Mouse (Mus musculus) olfactory bulb, adult 2 months (tissue): ENCODE measurements around the gene Rgs3. TPM values are rescaled to one million over a fixed set of nuclear protein-coding genes. Genes with fewer than 3 reads are reported as not detected.

ENCODE experiments used
- H3K27ac ChIP-seq: fragments of 200-500 bp; 2 replicates; pipeline ENCODE4 v1.5.1; 2012; ENCODE audit warnings: low read depth, low read length; ENCODE audit not compliant: insufficient read depth
- H3K4me1 ChIP-seq: fragments of 200-500 bp; 2 replicates; pipeline ENCODE4 v1.6.1; 2012; ENCODE audit warnings: low read length; ENCODE audit not compliant: control insufficient read depth, insufficient read depth
- H3K4me3 ChIP-seq: fragments of 200-500 bp; 2 replicates; pipeline ENCODE4 v1.5.1; 2012; ENCODE audit warnings: mild to moderate bottlenecking, low read depth, low read length, moderate library complexity; ENCODE audit not compliant: insufficient read depth
- CTCF ChIP-seq: fragments of 200-500 bp; IDR thresholded peaks from 2 replicates; pipeline ENCODE4 v1.5.1; 2012; ENCODE audit warnings: low read depth, mild to moderate bottlenecking, low read length, moderate library complexity; ENCODE audit not compliant: insufficient read depth
- POLR2A ChIP-seq: fragments of 200-500 bp; IDR thresholded peaks from 2 replicates; pipeline ENCODE4 v1.6.1; 2012; ENCODE audit warnings: mild to moderate bottlenecking, low read depth, low read length, moderate library complexity; ENCODE audit not compliant: insufficient read depth
- whole genome bisulfite sequencing: fragments of 180-500 bp; shearing (Covaris S2); methylation state at CpG from one replicate; pipeline ENCODE4 v1.1.7; 2018; 5-methylcytosine and 5-hydroxymethylcytosine counted together
- polyA plus RNA-seq: library from polyadenylated mRNA; stranded (reverse); fragments of >200 nt; gene quantifications from 2 replicates; pipeline ENCODE4 v1.2.4, GENCODE M21; 2012; ENCODE audit warnings: low replicate concordance; ENCODE audit not compliant: missing spikeins, insufficient read depth, insufficient read length

Rgs3 gene
- polyA plus RNA-seq, 1 experiment, result not detected

DNA sequence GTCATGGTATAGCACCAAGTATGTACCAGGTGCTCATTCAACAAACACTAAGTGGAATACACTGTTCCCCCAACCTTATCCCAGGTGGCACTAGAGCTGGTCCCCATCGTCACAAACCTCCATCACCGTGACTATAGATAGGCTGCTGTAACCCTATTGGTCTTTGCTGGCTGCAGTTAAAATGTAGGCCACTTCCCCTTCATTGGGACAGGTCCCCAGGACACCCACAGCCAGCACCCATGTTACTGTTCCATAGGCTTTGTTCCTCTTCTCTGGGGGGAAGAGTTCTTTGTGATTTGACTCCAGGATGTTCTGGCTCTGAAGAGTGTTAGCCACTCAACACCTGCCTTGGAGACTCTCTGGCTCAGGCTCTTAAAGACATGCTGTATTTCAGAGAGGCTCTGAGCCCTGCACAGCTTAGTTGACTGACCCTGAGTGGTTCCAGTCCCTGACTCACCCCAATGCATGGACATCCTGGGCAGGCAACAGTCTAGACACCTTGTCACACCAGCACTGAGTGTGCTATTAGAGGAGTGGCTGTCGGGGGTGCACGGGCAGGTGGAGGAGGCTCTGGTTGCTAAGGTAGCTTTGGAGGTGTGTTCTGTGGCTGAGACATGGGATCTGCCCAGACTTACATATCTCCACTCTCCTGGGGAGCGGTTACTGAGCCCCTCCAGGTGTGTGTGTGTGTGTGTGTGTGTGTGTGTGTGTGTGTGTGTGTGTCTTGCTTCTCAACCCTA, 94.4 kb downstream of the Rgs3 start:
- Histone ChIP-seq H3K4me3 (no peak overlapping the region), H3K4me1 (peaks cover 10% of the 10 kb centered on the region), H3K27ac (no peak overlapping the region)
- no peak for TF ChIP-seq POLR2A
- TF ChIP-seq CTCF, result no peak
- 94% methylated on average over 5 of the region's 5 CpGs for WGBS

DNA sequence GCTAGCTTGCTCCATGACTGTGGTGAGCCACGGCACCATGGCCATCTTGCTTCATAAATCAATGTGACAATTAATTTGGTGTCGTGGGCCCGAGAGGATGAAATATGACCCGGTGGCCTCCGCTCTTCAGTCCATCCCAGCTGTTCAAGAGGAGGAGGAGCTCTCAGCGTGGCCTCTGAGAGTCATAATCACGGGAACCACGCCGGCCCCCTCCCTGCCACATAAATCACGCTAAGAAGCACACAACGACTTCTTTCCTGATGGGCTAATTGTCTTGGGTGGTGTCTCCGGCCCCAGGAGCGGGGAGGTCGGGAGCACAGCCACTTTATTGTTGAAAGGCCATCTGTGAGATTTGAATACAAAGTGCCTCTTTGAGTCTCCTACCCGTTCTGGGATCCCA, 99.6 kb downstream of the Rgs3 start:
- 69% methylated on average over 15 of the region's 15 CpGs for WGBS

DNA sequence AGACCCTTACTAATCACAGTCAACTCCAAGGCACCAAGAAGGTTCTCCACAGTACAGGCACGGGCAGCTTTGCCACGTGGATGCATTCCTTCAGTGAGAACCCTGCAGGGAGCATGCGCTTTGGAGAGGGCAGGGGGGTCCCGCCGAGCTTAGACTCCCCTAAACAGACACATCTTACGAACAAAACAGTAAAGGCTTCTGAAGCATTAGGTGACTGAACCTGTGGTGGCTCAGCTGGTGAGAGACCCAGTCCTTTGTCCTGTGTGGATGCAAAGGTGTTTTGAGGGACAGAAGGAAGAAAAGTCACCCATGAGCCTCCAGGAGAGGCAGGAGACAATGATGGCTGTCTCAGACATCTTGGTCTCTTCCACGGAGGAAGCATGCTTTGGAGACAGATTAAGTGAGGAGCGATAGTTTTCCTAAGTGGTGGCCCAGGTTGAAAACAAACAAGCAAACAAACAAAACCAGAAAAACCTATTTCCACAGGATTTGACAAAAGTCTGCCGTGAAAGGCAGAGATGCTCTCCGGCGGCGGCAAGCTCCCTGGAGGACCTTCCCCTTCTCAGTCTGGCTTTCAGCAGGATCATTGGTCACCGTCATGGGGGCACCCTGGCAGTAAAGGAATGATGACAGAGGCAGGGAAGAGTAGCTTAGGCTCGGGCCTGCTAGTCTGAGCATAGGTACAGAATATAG, 100.4 kb downstream of the Rgs3 start:
- H3K4me1 ChIP-seq, result peaks cover 23% of the 10 kb centered on the region
- TF ChIP-seq POLR2A, result no peak
- TF ChIP-seq CTCF, result no peak
- WGBS, result 74% methylated on average over 14 of the region's 14 CpGs
- H3K27ac ChIP-seq, result no peak overlapping the region
- no peak overlapping the region for H3K4me3 ChIP-seq

More for the DNA sequence above, 99.6 kb downstream of the Rgs3 start:
- H3K4me1 ChIP-seq, result peaks cover 23% of the 10 kb centered on the region
- no peak for TF ChIP-seq CTCF
- TF ChIP-seq POLR2A, result no peak
- no peak overlapping the region for H3K4me3 ChIP-seq
- H3K27ac ChIP-seq, result no peak overlapping the region

DNA sequence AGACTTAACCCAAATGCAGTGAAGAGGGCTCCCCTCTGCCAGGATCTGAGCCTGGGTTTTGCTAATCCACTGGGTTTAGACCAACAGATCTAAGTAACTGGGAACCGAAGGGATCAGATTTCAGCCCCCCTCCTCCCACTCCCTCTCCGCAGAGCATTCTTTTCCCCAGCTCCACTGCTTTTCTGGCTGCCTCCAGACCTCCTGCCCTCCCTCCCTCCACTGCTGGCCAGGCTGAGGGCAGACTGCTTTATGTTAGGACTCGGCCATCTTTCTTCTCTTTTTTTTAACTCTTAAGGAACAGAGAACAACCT, 100.9 kb downstream of the Rgs3 start:
- Histone ChIP-seq H3K27ac (no peak overlapping the region), H3K4me1 (peaks cover 23% of the 10 kb centered on the region), H3K4me3 (no peak overlapping the region)
- 36% methylated on average over 3 of the region's 3 CpGs for WGBS
- TF ChIP-seq CTCF, result no peak
- no peak for TF ChIP-seq POLR2A

DNA sequence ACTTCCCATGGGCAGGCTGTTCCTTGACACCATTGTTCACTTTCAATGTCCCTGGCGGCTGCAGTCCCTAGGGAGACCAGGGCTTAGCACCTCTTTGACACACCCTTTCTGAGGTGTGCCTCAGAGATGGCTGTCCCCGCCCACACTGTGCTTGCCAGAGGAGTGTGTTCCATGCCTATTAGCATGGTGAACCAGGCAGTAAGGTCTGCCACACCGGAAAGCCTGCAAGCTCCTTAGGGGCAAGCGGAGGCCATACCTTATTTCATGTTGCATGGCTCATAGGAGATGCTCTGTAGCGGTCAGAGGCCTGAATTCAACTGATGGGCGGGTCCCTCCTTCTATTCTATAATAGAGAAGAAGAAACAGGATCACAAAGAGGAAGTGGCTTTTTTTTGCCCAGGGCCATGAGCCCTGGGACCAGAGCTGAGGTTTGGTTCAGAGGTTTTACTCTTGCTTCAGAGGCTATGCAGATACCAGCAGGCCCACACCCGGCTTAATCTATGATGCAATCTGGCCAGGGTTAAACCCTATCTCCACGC, 101.7 kb downstream of the Rgs3 start:
- TF ChIP-seq CTCF (no peak), POLR2A (no peak)
- H3K4me3 ChIP-seq, result no peak overlapping the region
- 88% methylated on average over 8 of the region's 8 CpGs for WGBS
- peaks cover 23% of the 10 kb centered on the region for H3K4me1 ChIP-seq
- no peak overlapping the region for H3K27ac ChIP-seq

DNA sequence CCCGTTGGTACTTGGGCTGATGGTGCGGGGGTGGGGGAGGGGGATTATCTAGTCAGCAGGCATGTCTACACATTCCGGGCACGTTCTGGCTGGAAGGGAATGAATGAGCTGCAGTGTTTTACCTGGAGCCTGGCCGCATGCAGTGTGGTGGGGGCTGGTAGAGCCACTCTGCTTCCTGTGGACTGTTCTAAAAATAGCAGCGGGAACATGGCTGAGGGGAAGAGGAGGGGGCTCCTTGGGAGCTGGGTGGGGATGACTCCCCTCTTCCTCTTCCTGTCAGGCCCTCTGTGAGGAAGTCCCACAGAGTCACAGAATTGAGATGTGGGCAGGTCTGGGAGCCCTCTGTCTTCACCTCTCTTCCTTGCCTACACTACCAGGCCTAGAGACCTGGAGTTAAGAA, 103.7 kb downstream of the Rgs3 start:
- Histone ChIP-seq H3K4me1 (peaks cover 23% of the 10 kb centered on the region), H3K4me3 (no peak overlapping the region), H3K27ac (no peak overlapping the region)
- no peak for TF ChIP-seq CTCF
- no peak for TF ChIP-seq POLR2A
- 25% methylated on average over 6 of the region's 6 CpGs for WGBS

DNA sequence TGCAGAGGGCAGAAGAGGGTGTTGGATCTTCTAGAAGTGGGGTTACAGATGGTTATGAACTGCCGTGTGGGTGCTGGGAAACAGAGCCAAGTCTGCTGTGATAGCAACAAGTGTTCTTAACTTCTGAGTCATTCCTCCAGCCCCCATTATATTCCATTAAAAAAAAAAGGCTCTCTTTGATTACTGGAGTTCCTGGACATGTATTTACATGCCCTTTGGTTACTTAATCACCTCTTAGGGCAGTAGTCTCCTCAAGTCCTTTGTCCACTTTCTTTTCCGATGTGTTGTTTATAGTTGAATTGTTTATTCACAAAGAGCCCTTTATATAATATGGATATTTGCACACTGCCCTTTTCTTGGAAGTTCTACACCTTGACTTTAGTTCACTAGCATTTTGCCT, 106.2 kb downstream of the Rgs3 start:
- peaks cover 23% of the 10 kb centered on the region for H3K4me1 ChIP-seq
- WGBS, result 46% methylated on average over 2 of the region's 2 CpGs
- no peak overlapping the region for H3K4me3 ChIP-seq
- TF ChIP-seq CTCF, result no peak
- no peak for TF ChIP-seq POLR2A
- no peak overlapping the region for H3K27ac ChIP-seq

DNA sequence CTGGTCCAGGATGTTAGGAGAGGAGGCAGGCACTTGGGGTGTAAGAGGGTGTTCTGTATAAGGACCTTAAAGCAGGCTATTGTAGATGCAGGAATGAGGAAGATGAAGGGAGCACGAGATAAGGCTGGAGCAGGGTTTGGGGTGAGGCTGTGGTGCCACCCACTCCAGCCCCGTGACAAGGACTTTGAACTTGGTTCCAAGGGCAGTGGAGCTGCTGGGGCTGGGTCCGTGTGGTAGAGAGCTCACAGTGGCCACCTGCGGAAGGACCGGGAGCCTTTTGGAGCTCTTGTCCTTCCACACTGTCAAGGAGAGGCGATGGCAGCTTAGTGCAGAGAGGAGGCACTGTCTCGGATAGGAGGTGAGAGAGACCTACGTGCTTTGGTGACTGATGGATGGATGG, 109.0 kb downstream of the Rgs3 start:
- WGBS, result 96% methylated on average over 8 of the region's 8 CpGs
- no peak overlapping the region for H3K27ac ChIP-seq
- TF ChIP-seq CTCF (no peak), POLR2A (no peak)
- H3K4me3 ChIP-seq, result no peak overlapping the region
- H3K4me1 ChIP-seq, result peaks cover 15% of the 10 kb centered on the region
